ENCODE assay signal across 14 mouse cellular contexts in the genomic region with DNA sequence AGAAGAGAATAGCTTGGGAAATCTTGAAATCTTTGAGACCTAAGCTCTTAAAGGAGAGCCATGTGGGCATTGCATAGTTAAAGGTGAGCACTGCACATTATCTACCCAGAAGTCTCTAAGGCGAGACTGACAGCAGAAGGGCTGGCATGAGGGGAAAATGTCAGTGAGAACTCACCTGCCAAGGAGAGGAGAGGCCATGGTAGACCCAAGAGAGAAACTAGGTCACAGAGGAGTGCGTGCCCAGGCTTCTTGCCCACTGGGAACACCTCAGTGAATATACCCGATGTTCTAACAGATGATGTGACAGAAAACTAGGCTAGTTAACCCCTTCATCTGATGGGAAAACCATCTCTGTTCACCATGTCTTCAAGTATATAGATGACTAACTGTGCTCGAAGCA. TPM values are rescaled to one million over a fixed set of nuclear protein-coding genes. Genes with fewer than 3 reads are reported as not detected.
A peak's percentile ranks its signal among the peaks of the same experiment; 100 is the strongest.
DNase-seq lines count a peak whose midpoint lies in the region; ATAC-seq lines count a peak whose summit lies in the region.
"Had no signal": no experiment of that assay in that cellular context is flagged by ENCODE, and none has a peak within 500 bp of the region (broad histone marks: within the 10 kb centered on the region; RNA-seq: fewer than 3 reads in every experiment).

No protein-coding gene starts in this region.

- ATAC-seq in cerebellum, adult (ENCODE audit: insufficient number of reproducible peaks, low FRiP score, low TSS enrichment) = peak; percentile 65; the same call in 1 of the 2 replicates
- ATAC-seq: forebrain, embryonic 16.5 days; intestine, embryonic 16.5 days had no signal

- DNase-seq in cerebellum, adult 9-10 months = no peak
- DNase-seq in gastrocnemius, adult 18-20 months (ENCODE audit: low spot score) = peak; percentile 61
- no peak for DNase-seq in gastrocnemius, postnatal 4 days (ENCODE audit: low spot score in 2 of 2)
- DNase-seq in gastrocnemius, postnatal 14 days = peak; percentile 40
- DNase-seq in ovary, postnatal 36 days (ENCODE audit: low spot score) = no peak
- no peak for DNase-seq in heart, postnatal 14 days
- DNase-seq: adrenal gland, postnatal 25 days; cerebellum, adult 9-11 months; heart, adult 18-20 months; heart, postnatal 36 days; kidney, adult 2 months had no signal

- intact Hi-C loops in gastrocnemius, postnatal 14 days (cut with DNase I; ENCODE audit: low total_unique reads) = no loop called here
- intact Hi-C loops in heart, postnatal 14 days (cut with DNase I) = no loop called here

RNA-seq across cellular contexts. Expression of gene Arrdc3, which starts 18.2 kb away (rescaled TPM):
- total RNA-seq in gastrocnemius, adult 18-20 months (2021) = 100 to 1,000 TPM in 1 of 2 experiments, 10 to 100 TPM in 1; 38.6 to 147 TPM
- 10 to 100 TPM; 57.9 to 65.3 TPM for total RNA-seq in gastrocnemius, postnatal 4 days (2021)
- 10 to 100 TPM; 35.2 to 62.4 TPM for total RNA-seq in gastrocnemius, postnatal 14 days (2021)
- 10 to 100 TPM; 32.7 to 34.9 TPM for total RNA-seq in heart, postnatal 14 days (2021)

Comparison
In these comparisons a context has a peak if more than half of its experiments do, and no peak if none do; other contexts are left out.
1. DNase-seq: peak in gastrocnemius, adult 18-20 months (single experiment) and gastrocnemius, postnatal 14 days (single experiment); none in cerebellum, adult 9-10 months (single experiment), gastrocnemius, postnatal 4 days (0 of 2), ovary, postnatal 36 days (single experiment) and heart, postnatal 14 days (0 of 2).